Mouse (Mus musculus) stomach, postnatal 0 days (tissue): Measurements from ENCODE around the gene Mttp.

Experiments
- CTCF ChIP-seq: IDR thresholded peaks from 2 replicates; pipeline ENCODE4 v1.5.1; 2016; ENCODE audit warnings: antibody characterized with exemption, low read depth, mild to moderate bottlenecking, moderate library complexity
- EP300 ChIP-seq: optimal IDR thresholded peaks from 2 replicates; pipeline ENCODE3; 2016; ENCODE audit warnings: antibody characterized with exemption

DNA sequence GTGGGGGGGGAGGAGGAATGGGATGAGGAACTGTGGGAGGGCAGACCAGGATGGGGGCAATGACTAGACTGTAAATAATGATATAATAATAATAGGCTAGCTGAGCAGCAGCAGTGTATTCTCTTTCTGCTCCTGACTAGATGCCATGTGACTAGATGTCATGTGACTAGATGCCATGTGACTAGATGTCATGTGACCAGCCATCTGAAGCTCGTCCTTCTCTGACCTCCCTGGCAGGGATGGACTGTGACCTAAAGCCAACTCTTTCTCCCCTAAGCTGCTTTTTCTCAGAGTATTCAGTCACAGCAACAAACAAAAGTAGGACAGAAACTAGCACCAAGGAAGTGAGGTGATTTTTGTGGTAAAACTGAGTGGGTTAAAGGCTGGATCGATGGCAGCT lies 37.3 kb upstream of the Mttp start:
- TF ChIP-seq EP300 (no peak), CTCF (no peak)
